Mouse (Mus musculus) MEL (cell line): ENCODE data around the gene Phf3. TPM values are rescaled to one million over a fixed set of nuclear protein-coding genes. Genes with fewer than 3 reads are reported as not detected.
"Not testable (repeated sequence)": the region's sequence is repeated elsewhere in the genome, so short reads cannot be mapped to it uniquely, and the experiment has no call there.

ENCODE experiments used
- DNase-seq: peaks from one replicate; pipeline ENCODE4 v3.0.0; 2011; ENCODE audit warnings: low read depth, low spot score
- H3K27ac ChIP-seq: 2 replicates; pipeline ENCODE4 v1.5.1; 2012; ENCODE audit warnings: low read depth, mild to moderate bottlenecking, control low read depth, low read length, moderate library complexity; ENCODE audit not compliant: control insufficient read depth
- H3K27me3 ChIP-seq, 2 experiments: fragments of 150-350 bp in 1 of 2; sonication (generic) in 1 of 2; 2 replicates each; pipeline ENCODE4 v1.6.1; 2012; ENCODE audit warnings: low read length in 2 of 2, mild to moderate bottlenecking in 2 of 2, improper control_type of control experiment in 1 of 2, moderate library complexity in 1 of 2; ENCODE audit not compliant: insufficient read depth in 2 of 2, control insufficient read depth in 1 of 2
- H3K36me3 ChIP-seq, 2 experiments: 2 replicates each; pipeline ENCODE4 v1.6.1; 2012 to 2014; ENCODE audit warnings: low read length in 2 of 2, improper control_type of control experiment in 1 of 2, inconsistent platforms in 1 of 2, mild to moderate bottlenecking in 1 of 2; ENCODE audit not compliant: insufficient read depth in 2 of 2, control insufficient read depth in 1 of 2
- H3K4me1 ChIP-seq, 2 experiments: fragments of 150-350 bp in 1 of 2; sonication (generic) in 1 of 2; 2 replicates each; pipeline ENCODE4 v1.6.1; 2012; ENCODE audit warnings: low read length in 2 of 2, improper control_type of control experiment in 1 of 2, mild to moderate bottlenecking in 1 of 2; ENCODE audit not compliant: insufficient read depth in 2 of 2, control insufficient read depth in 1 of 2
- H3K4me3 ChIP-seq, 2 experiments: fragments of 150-350 bp in 1 of 2; sonication (generic) in 1 of 2; 2 replicates each; pipeline ENCODE4 v1.5.1; 2012; ENCODE audit warnings: low read depth in 2 of 2, low read length in 2 of 2, mild to moderate bottlenecking in 2 of 2, moderate library complexity in 2 of 2, control low read depth in 1 of 2, improper control_type of control experiment in 1 of 2; ENCODE audit not compliant: control insufficient read depth in 1 of 2, insufficient read depth in 1 of 2
- H3K79me2 ChIP-seq: 2 replicates; pipeline ENCODE4 v1.6.1; 2012; ENCODE audit warnings: mild to moderate bottlenecking, low read length, moderate library complexity; ENCODE audit not compliant: control insufficient read depth, poor library complexity, insufficient read depth
- H3K9ac ChIP-seq: 2 replicates; pipeline ENCODE4 v1.6.1; 2012; ENCODE audit warnings: low read depth, mild to moderate bottlenecking, control low read depth, low read length, moderate library complexity; ENCODE audit not compliant: control insufficient read depth, poor library complexity, severe bottlenecking
- H3K9me3 ChIP-seq: fragments of 150-350 bp; sonication (generic); replicated peaks from 2 replicates; pipeline ENCODE4 v1.6.1; 2012; ENCODE audit warnings: mild to moderate bottlenecking, low read length, improper control_type of control experiment, moderate library complexity; ENCODE audit not compliant: insufficient read depth
- CHD1 ChIP-seq: IDR thresholded peaks from 2 replicates; pipeline ENCODE4 v1.6.1; 2012; ENCODE audit warnings: low read depth, mild to moderate bottlenecking, inconsistent platforms, low read length, improper control_type of control experiment
- CTCF ChIP-seq, 3 experiments: IDR thresholded peaks in 2 of 3; conservative IDR thresholded peaks in 1 of 3; 2 replicates each; pipeline ENCODE4 v1.5.1; 2011 to 2012; ENCODE audit warnings: low read length in 3 of 3, low read depth in 2 of 3, mild to moderate bottlenecking in 2 of 3, improper control_type of control experiment in 1 of 3, inconsistent platforms in 1 of 3, mixed read lengths in 1 of 3, moderate library complexity in 1 of 3; ENCODE audit not compliant: control insufficient read depth in 1 of 3, insufficient read depth in 1 of 3, poor library complexity in 1 of 3, severe bottlenecking in 1 of 3
- GABPA ChIP-seq: IDR thresholded peaks from 2 replicates; pipeline ENCODE4 v1.6.1; 2012; ENCODE audit warnings: low read depth, mild to moderate bottlenecking, inconsistent platforms, low read length, improper control_type of control experiment, moderate library complexity
- HCFC1 ChIP-seq: IDR thresholded peaks from 2 replicates; pipeline ENCODE4 v1.6.1; 2012; ENCODE audit warnings: low read depth, mild to moderate bottlenecking, inconsistent platforms, low read length, improper control_type of control experiment, moderate library complexity
- MAFK ChIP-seq: IDR thresholded peaks from 2 replicates; pipeline ENCODE4 v1.6.1; 2011; ENCODE audit warnings: low read depth, mild to moderate bottlenecking, low read length, improper control_type of control experiment, borderline replicate concordance
- MEF2A ChIP-seq: IDR thresholded peaks from 2 replicates; pipeline ENCODE4 v1.6.1; 2014; ENCODE audit warnings: low read depth, mild to moderate bottlenecking, inconsistent platforms, low read length, improper control_type of control experiment; ENCODE audit not compliant: poor library complexity, insufficient replicate concordance, severe bottlenecking; ENCODE audit errors: extremely low read depth
- MXI1 ChIP-seq: IDR thresholded peaks from 2 replicates; pipeline ENCODE4 v1.6.1; 2011; ENCODE audit warnings: mild to moderate bottlenecking, low read depth, low read length, improper control_type of control experiment
- NELFE ChIP-seq: IDR thresholded peaks from 2 replicates; pipeline ENCODE4 v1.6.1; 2011; ENCODE audit warnings: low read depth, low read length, improper control_type of control experiment
- RAD21 ChIP-seq: IDR thresholded peaks from 2 replicates; pipeline ENCODE4 v1.6.1; 2011; ENCODE audit warnings: mild to moderate bottlenecking, low read depth, low read length, improper control_type of control experiment
- TAL1 ChIP-seq: IDR thresholded peaks from 2 replicates; pipeline ENCODE4 v1.6.1; 2012; ENCODE audit warnings: mild to moderate bottlenecking, inconsistent platforms, low read length, moderate library complexity, mixed read lengths
- TBP ChIP-seq: IDR thresholded peaks from 2 replicates; pipeline ENCODE4 v1.8.0; 2011; ENCODE audit warnings: low read depth, low read length, improper control_type of control experiment
- TCF12 ChIP-seq: IDR thresholded peaks from 2 replicates; pipeline ENCODE4 v1.6.1; 2014; ENCODE audit warnings: low read depth, mild to moderate bottlenecking, inconsistent platforms, low read length, improper control_type of control experiment, moderate library complexity
- UBTF ChIP-seq: IDR thresholded peaks from 2 replicates; pipeline ENCODE4 v1.6.1; 2012; ENCODE audit warnings: low read depth, mild to moderate bottlenecking, inconsistent platforms, low read length, improper control_type of control experiment, moderate library complexity, borderline replicate concordance; ENCODE audit not compliant: insufficient read depth
- USF2 ChIP-seq, 2 experiments: IDR thresholded peaks; 2 replicates each; pipeline ENCODE4 v1.6.1; 2011 to 2012; ENCODE audit warnings: improper control_type of control experiment in 2 of 2, low read length in 2 of 2, borderline replicate concordance in 1 of 2, inconsistent platforms in 1 of 2, low read depth in 1 of 2, mild to moderate bottlenecking in 1 of 2; ENCODE audit not compliant: insufficient read depth in 1 of 2
- polyA plus RNA-seq, 2 experiments: library from polyadenylated mRNA; stranded (reverse) in 1 of 2; unstranded in 1 of 2; fragments of >175 nt in 1 of 2; fragments of >200 nt in 1 of 2; gene quantifications; 2 replicates each; pipeline versions ENCODE4 v1.2.1 to v1.2.4; 2012; ENCODE audit warnings: low replicate concordance in 2 of 2, low read depth in 1 of 2; ENCODE audit not compliant: insufficient read length in 2 of 2, insufficient read depth in 1 of 2, missing spikeins in 1 of 2
- total RNA-seq: library from RNA; depleted of rRNA; stranded (reverse); fragments of 300-350 nt; gene quantifications from 2 replicates; pipeline ENCODE4 v1.2.3, GENCODE M21; 2012

The Phf3 gene
- total and polyA plus RNA-seq, 3 experiments: 32.5 to 606 (median 50.6) TPM

- Histone ChIP-seq H3K79me2 (no peaks in the 10 kb centered on the region), H3K4me1 (no peaks in the 10 kb centered on the region), H3K27me3 (no peaks in the 10 kb centered on the region), H3K9me3 (no peaks in the 10 kb centered on the region), H3K36me3 (no peaks in the 10 kb centered on the region), H3K4me3 (no peak overlapping the region), H3K9ac (no peak overlapping the region), H3K27ac (no peak overlapping the region)
- TF ChIP-seq TCF12 (no peak), CTCF (IDR thresholded peaks at IDR 0.05 in 2 of 3, conservative IDR thresholded peaks at IDR 0.05 in 1 of 3; ENCODE audit: control insufficient read depth in 1 of 3, insufficient read depth in 1 of 3, low read depth in 2 of 3, low read length in 3 of 3, poor library complexity in 1 of 3, severe bottlenecking in 1 of 3) (no peak), TBP (no peak), NELFE (no peak), USF2 (IDR thresholded peaks at IDR 0.05; ENCODE audit: borderline replicate concordance in 1 of 2, insufficient read depth in 1 of 2, low read depth in 1 of 2, low read length in 2 of 2) (no peak), HCFC1 (no peak), MAFK (no peak), RAD21 (no peak), UBTF (no peak), TAL1 (no peak)
- DNase-seq: no peak
Measured at GRCm38 (mm10) chr1:30903480-30904218, 29.9 kb upstream of the Phf3 start.

GRCm38 (mm10) chr1:30898691-30899090 lies 25.0 kb upstream of the Phf3 start:
- H3K36me3 ChIP-seq: no peaks in the 10 kb centered on the region
- no peaks in the 10 kb centered on the region for H3K4me1 ChIP-seq
- H3K9me3 ChIP-seq: no peaks in the 10 kb centered on the region
- DNase-seq: no peak
- TF ChIP-seq CHD1 (no peak), TBP (no peak), MXI1 (no peak), GABPA (no peak), MEF2A (no peak)
- H3K79me2 ChIP-seq: no peaks in the 10 kb centered on the region
- no peak overlapping the region for H3K9ac ChIP-seq
- no peak overlapping the region for H3K27ac ChIP-seq
- no peak overlapping the region for H3K4me3 ChIP-seq
- H3K27me3 ChIP-seq: no peaks in the 10 kb centered on the region

- not testable (repeated sequence) for H3K4me3 ChIP-seq, H3K9ac ChIP-seq, H3K27ac ChIP-seq, H3K9me3 ChIP-seq, H3K36me3 ChIP-seq, H3K27me3 ChIP-seq, H3K79me2 ChIP-seq, H3K4me1 ChIP-seq, DNase-seq
Measured at GRCm38 (mm10) chr1:30895366-30895765, 21.6 kb upstream of the Phf3 start.

DNA sequence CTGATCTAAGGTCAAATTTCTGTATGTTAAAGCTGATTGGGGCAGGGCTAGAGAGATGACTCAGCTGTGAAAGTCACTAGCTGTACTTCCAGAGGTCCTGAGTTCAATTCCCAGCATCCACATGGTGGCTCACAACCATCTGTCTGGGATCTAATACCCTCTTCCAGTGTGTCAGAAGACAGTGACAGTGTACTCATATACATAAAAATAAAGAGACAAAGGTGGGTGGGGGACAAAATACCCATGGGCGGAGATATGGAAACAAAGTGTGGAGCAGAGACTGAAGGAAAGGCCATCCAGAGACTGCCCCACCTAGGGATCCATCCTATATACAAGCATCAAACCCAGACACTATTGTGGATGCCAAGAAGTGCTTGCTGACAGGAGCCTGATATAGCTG lies 10.1 kb upstream of the Phf3 start:
- H3K27me3 ChIP-seq, H3K9me3 ChIP-seq, DNase-seq, H3K4me1 ChIP-seq, H3K4me3 ChIP-seq, H3K27ac ChIP-seq, H3K79me2 ChIP-seq, H3K36me3 ChIP-seq, H3K9ac ChIP-seq: not testable (repeated sequence)
